Mouse (Mus musculus) lung, postnatal 0 days (tissue): ENCODE measurements around the gene Taar4.

Experiments
- CTCF ChIP-seq: IDR thresholded peaks from 2 replicates; pipeline ENCODE4 v1.5.1; 2016; ENCODE audit warnings: antibody characterized with exemption, mild to moderate bottlenecking
- EP300 ChIP-seq: IDR thresholded peaks from 2 replicates; pipeline ENCODE4 v1.6.1; 2016; ENCODE audit warnings: antibody characterized with exemption, mild to moderate bottlenecking, control low read depth

- TF ChIP-seq CTCF (no peak), EP300 (no peak)
These were observed 40.2 kb upstream of the Taar4 start, which contains the start of gene Taar1 for GRCm38 (mm10) chr10:23920056-23920455.
